Mouse (Mus musculus) gastrocnemius, postnatal 4 days (tissue): Measurements from ENCODE around the gene Vmn1r228. TPM values are rescaled to one million over a fixed set of nuclear protein-coding genes. Genes with fewer than 3 reads are reported as not detected.

ENCODE experiments used
- DNase-seq, 2 experiments: peaks; one replicate each; pipeline ENCODE4 v3.0.0; 2021 to 2022; ENCODE audit warnings: low spot score in 2 of 2, mixed read lengths in 2 of 2
- long read RNA-seq, 2 experiments: library from polyadenylated mRNA; stranded (forward); transcript quantifications; one replicate each; pipeline ENCODE4 v2.0.0; 2021
- total RNA-seq, 2 experiments: library from RNA; stranded (reverse); gene quantifications; 2 replicates each; pipeline ENCODE4 v1.2.3; 2021

Vmn1r228 gene
- total RNA-seq = not detected
- long read RNA-seq, experiment 1 = 0 reads
- long read RNA-seq, experiment 2 = 0 reads

- no peak for DNase-seq
These were observed at the start of gene Vmn1r228 for GRCm38 (mm10) chr17:20786057-20786456. Gene Vmn1r228 (minus strand): TSS chr17:20786157.

DNA sequence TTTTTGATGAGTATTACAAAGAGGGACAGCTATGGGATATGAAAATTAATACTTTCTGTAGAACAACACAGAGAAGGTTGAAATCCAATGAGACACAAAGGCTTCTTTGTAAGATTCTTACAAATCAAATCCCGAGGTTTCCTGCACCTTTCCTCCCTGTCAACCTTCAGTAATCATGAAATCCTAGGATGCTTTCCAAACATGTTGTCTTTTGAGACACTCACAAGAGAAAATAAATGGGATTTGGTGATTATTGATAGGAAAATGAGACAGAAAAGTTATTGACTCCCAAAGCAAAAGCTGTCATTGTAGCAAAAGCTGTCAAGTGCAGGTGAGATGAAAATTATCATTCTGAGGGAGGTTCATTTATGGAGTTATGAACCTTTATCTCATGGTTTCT is 25.3 kb upstream of the Vmn1r228 start, which contains the start of gene Vmn1r229:
Gene Vmn1r229 (plus strand): TSS at position 301 of the 400 bp plus-strand sequence.
- no peak for DNase-seq

DNA sequence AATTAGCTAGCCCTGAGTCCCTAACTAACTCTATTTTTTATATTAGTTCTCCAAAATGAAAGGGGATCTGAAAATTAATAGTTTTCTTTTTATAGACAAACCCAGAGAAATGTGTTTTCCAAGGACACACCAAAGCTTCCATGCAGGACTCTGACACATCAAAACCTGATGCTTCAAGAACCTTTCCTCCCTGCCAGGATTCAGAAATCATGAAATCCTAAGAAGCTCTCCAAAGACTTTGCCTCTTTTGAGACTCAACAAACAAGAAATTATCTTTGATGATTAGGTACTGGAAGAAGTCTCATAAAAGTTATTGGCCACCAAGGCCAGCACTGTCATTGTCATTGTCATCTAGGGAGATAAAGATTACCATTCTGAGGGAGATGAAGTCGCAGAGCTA is 56.4 kb downstream of the Vmn1r228 start, which contains the start of gene Vmn1r227:
Gene Vmn1r227 (plus strand): TSS at position 301 of the 400 bp plus-strand sequence.
- DNase-seq = no peak

Other genes starting within 250 kb of the Vmn1r228 start
- not detected for gene Vmn2r109, start 221.4 kb downstream of the Vmn1r228 start, total RNA-seq
- gene Vmn2r110, start 189.7 kb downstream of the Vmn1r228 start, total RNA-seq = not detected
- not detected for gene Fpr-rs3, start 161.3 kb downstream of the Vmn1r228 start, total RNA-seq
- gene Vmn1r226, start 103.3 kb downstream of the Vmn1r228 start, total RNA-seq = not detected
- gene Vmn1r227, start 56.3 kb downstream of the Vmn1r228 start, total RNA-seq = not detected
- not detected for gene Vmn1r229, start 25.4 kb upstream of the Vmn1r228 start, total RNA-seq
- gene Vmn1r230, start 54.3 kb upstream of the Vmn1r228 start, total RNA-seq = not detected
- not detected for gene Vmn1r231, start 118.9 kb upstream of the Vmn1r228 start, total RNA-seq
- not detected for gene Vmn1r232, start 133.6 kb upstream of the Vmn1r228 start, total RNA-seq
- gene Ppp2r1a, start 159.2 kb upstream of the Vmn1r228 start, total RNA-seq = 100 to 1,000 TPM; 190 to 213 TPM
- gene Vmn1r233, start 210.3 kb upstream of the Vmn1r228 start, total RNA-seq = not detected
- 10 to 100 TPM; 16.3 to 19.8 TPM for gene Zfp160, start 222.7 kb upstream of the Vmn1r228 start, total RNA-seq